In the genomic region with DNA sequence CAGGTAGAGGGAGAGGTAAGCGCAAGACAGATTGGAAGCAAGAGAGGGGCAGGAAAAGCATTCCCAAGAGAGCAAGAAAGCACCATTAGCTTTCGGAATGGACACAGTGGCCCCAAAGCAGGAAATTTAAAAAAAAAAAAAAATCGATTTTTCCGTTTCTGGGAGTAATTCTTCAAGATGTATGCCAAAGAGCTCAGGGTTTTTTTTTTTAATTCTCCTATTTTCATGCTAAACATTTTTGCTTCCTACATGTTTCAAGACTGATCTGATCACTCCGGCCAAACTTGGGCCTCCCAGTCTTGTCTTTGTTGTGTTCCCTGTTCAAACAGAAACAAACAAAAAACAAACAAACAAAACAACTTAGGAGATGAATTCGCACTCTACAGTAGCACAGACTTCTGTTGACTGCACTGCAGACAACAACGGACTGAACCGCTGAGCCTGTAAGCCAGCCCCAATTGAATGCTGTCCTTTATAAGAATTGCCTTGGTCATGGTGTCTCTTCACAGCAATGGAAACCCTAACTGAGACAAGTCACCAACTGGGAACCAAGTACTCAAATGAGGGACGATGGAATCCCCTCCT, we compare ENCODE assay signal across 8 mouse cellular contexts. TPM values are rescaled to one million over a fixed set of nuclear protein-coding genes. Genes with fewer than 3 reads are reported as not detected.
DNase-seq lines count a peak whose midpoint lies in the region; ATAC-seq and TF ChIP-seq lines count a peak whose summit lies in the region.

No protein-coding gene starts in this region.

- H3K9me3 ChIP-seq in heart, postnatal 0 days (replicated peaks; ENCODE audit: control insufficient read depth, low read length), result no peaks in the 10 kb centered on the region
- H3K9me3 ChIP-seq in G1E (replicated peaks), result no peaks in the 10 kb centered on the region
- H3K9me3 ChIP-seq in midbrain, embryonic 10.5 days (replicated peaks), result no peaks in the 10 kb centered on the region

- no peaks in the 10 kb centered on the region for H3K27me3 ChIP-seq in heart, postnatal 0 days (ENCODE audit: control insufficient read depth, insufficient read depth, low read length)
- no peaks in the 10 kb centered on the region for H3K27me3 ChIP-seq in G1E (ENCODE audit: insufficient read depth, low read length)
- no peaks in the 10 kb centered on the region for H3K27me3 ChIP-seq in midbrain, embryonic 10.5 days (ENCODE audit: low read depth, poor library complexity, severe bottlenecking)

- H3K4me3 ChIP-seq in heart, postnatal 0 days (ENCODE audit: low read depth, low read length), result peak overlapping the region; percentile 84
- peak overlapping the region; percentile 97 for H3K4me3 ChIP-seq in G1E (ENCODE audit: low read depth, low read length)
- H3K4me3 ChIP-seq in midbrain, embryonic 10.5 days, result peak overlapping the region; percentile 78

- no peak for TF ChIP-seq EP300 in heart, postnatal 0 days (IDR thresholded peaks at IDR 0.05; ENCODE audit: low read depth)

- no peak for DNase-seq in heart, postnatal 0 days (ENCODE audit: low spot score)
- no peak for DNase-seq in heart, adult 9 months (ENCODE audit: low spot score in 2 of 2)
- DNase-seq in G1E (ENCODE audit: low spot score), result no peak
- DNase-seq in gonadal fat pad, adult 2 months (ENCODE audit: low read depth), result peak; percentile 14
- no peak for DNase-seq in midbrain, embryonic 10.5 days (ENCODE audit: low spot score)
- no peak for DNase-seq in thymus, postnatal 10 days (ENCODE audit: low spot score in 2 of 2)

- H3K36me3 ChIP-seq in heart, postnatal 0 days (replicated peaks; ENCODE audit: control insufficient read depth, insufficient read depth, low read length), result no peaks in the 10 kb centered on the region
- peaks cover 51% of the 10 kb centered on the region for H3K36me3 ChIP-seq in G1E (replicated peaks)
- H3K36me3 ChIP-seq in midbrain, embryonic 10.5 days, result no peaks in the 10 kb centered on the region; the same call in 1 of the 2 replicates

- TF ChIP-seq CTCF in heart, postnatal 0 days (IDR thresholded peaks at IDR 0.05; ENCODE audit: low read depth), result no peak
- no peak for TF ChIP-seq CTCF in G1E (IDR thresholded peaks at IDR 0.05; ENCODE audit: low read depth, low read length)

- peak overlapping the region; percentile 68 for H3K27ac ChIP-seq in heart, postnatal 0 days (ENCODE audit: low read depth)
- H3K27ac ChIP-seq in midbrain, embryonic 10.5 days (replicated peaks), result peak overlapping the region; percentile 88

- H3K9ac ChIP-seq in heart, postnatal 0 days (replicated peaks; ENCODE audit: low read depth, low read length), result peak overlapping the region; percentile 68; the same call in 1 of the 2 replicates

- H3K4me2 ChIP-seq in heart, postnatal 0 days (ENCODE audit: low read depth, low read length), result peak overlapping the region; percentile 74

- WGBS in heart, postnatal 0 days, result 43% methylated on average over 9 of the region's 9 CpGs
- 46% methylated on average over 9 of the region's 9 CpGs for WGBS in midbrain, embryonic 10.5 days

- peaks cover 5% of the 10 kb centered on the region; the same call in 1 of the 2 replicates for H3K4me1 ChIP-seq in heart, postnatal 0 days (ENCODE audit: control insufficient read depth, insufficient read depth)
- H3K4me1 ChIP-seq in G1E (ENCODE audit: insufficient read depth, low read depth, low read length), result peaks cover 26% of the 10 kb centered on the region
- H3K4me1 ChIP-seq in midbrain, embryonic 10.5 days, result peaks cover 11% of the 10 kb centered on the region

- no peak for ATAC-seq in heart, postnatal 0 days (ENCODE audit: insufficient read depth, low read depth)
- ATAC-seq in G1E (ENCODE audit: extremely low read depth, insufficient number of reproducible peaks, low FRiP score, poor library complexity, severe bottlenecking), result no peak
- ATAC-seq in megakaryocyte-erythroid progenitor cell, adult 5-6 weeks (replicated peaks; ENCODE audit: low FRiP score, low TSS enrichment, poor library complexity, severe bottlenecking), result no peak
- no peak for ATAC-seq in granulocyte monocyte progenitor cell, adult 5-6 weeks (replicated peaks; ENCODE audit: poor library complexity, severe bottlenecking)

RNA-seq across cellular contexts. Expression of a gene that starts 0.7 kb away (rescaled TPM):
- total RNA-seq in heart, postnatal 0 days (2014; rRNA removed; ENCODE audit: low replicate concordance), result 5.1 and 5.5 TPM in 2 replicates
- 3.2 and 3.5 TPM in 2 replicates for polyA plus RNA-seq in heart, postnatal 0 days (2015; fragmentation: Nextera tagmentation; extraction: Ambion mirVana)
- 10.4 and 15.5 TPM in 2 replicates for total RNA-seq in G1E (2014; fragmentation: Nextera tagmentation)
- total RNA-seq in G1E (2017), result 14.5 and 15.0 TPM in 2 replicates
- polyA plus RNA-seq in G1E (2012), result 6.2 and 7.9 TPM in 2 replicates
- 8.1 and 8.7 TPM in 2 replicates for polyA plus RNA-seq in gonadal fat pad, adult 2 months (2012; rRNA removed)
- 2.4 and 3.3 TPM in 2 replicates for polyA plus RNA-seq in midbrain, embryonic 10.5 days (2016; fragmentation: Nextera tagmentation; extraction: Ambion mirVana)
- 4.0 and 5.4 TPM in 2 replicates for total RNA-seq in megakaryocyte-erythroid progenitor cell, adult 5-6 weeks (2014; fragmentation: Nextera tagmentation)
- 11.0 and 17.1 TPM in 2 replicates for total RNA-seq in megakaryocyte-erythroid progenitor cell, adult 5-6 weeks (2017)
- 20.8 and 26.3 TPM in 2 replicates for total RNA-seq in granulocyte monocyte progenitor cell, adult 5-6 weeks (2014; fragmentation: Nextera tagmentation)
- total RNA-seq in granulocyte monocyte progenitor cell, adult 5-6 weeks (2017), result 20.9 and 22.9 TPM in 2 replicates

RNA-seq across cellular contexts. Expression of a gene that starts 0.8 kb away (rescaled TPM):
- 1.1 and 8.0 TPM in 2 replicates for total RNA-seq in heart, postnatal 0 days (2014; rRNA removed; ENCODE audit: low replicate concordance)
- polyA plus RNA-seq in heart, postnatal 0 days (2015; fragmentation: Nextera tagmentation; extraction: Ambion mirVana), result 2.7 and 2.9 TPM in 2 replicates
- total RNA-seq in G1E (2014; fragmentation: Nextera tagmentation) (19.2 and 20.0 TPM in 2 replicates), G1E (2017) (11.6 and 11.7 TPM in 2 replicates)
- polyA plus RNA-seq in G1E (2012), result 4.9 and 5.6 TPM in 2 replicates
- 2.1 and 2.8 TPM in 2 replicates for polyA plus RNA-seq in gonadal fat pad, adult 2 months (2012; rRNA removed)
- polyA plus RNA-seq in midbrain, embryonic 10.5 days (2016; fragmentation: Nextera tagmentation; extraction: Ambion mirVana), result 8.8 and 9.0 TPM in 2 replicates
- 13.2 TPM in 2 replicates for total RNA-seq in megakaryocyte-erythroid progenitor cell, adult 5-6 weeks (2014; fragmentation: Nextera tagmentation)
- 14.0 and 17.3 TPM in 2 replicates for total RNA-seq in megakaryocyte-erythroid progenitor cell, adult 5-6 weeks (2017)
- 14.8 and 19.8 TPM in 2 replicates for total RNA-seq in granulocyte monocyte progenitor cell, adult 5-6 weeks (2014; fragmentation: Nextera tagmentation)
- total RNA-seq in granulocyte monocyte progenitor cell, adult 5-6 weeks (2017), result 14.1 and 18.4 TPM in 2 replicates

RNA-seq across cellular contexts. Expression of a gene that starts 45.5 kb away (rescaled TPM):
- 12.8 and 26.0 TPM in 2 replicates for total RNA-seq in heart, postnatal 0 days (2014; rRNA removed; ENCODE audit: low replicate concordance)
- 28.3 and 30.7 TPM in 2 replicates for polyA plus RNA-seq in heart, postnatal 0 days (2015; fragmentation: Nextera tagmentation; extraction: Ambion mirVana)
- total RNA-seq in G1E (2014; fragmentation: Nextera tagmentation) (45.6 and 47.5 TPM in 2 replicates), G1E (2017) (25.4 and 28.9 TPM in 2 replicates)
- 3.9 and 6.6 TPM in 2 replicates for polyA plus RNA-seq in G1E (2012)
- polyA plus RNA-seq in gonadal fat pad, adult 2 months (2012; rRNA removed), result 43.3 and 48.5 TPM in 2 replicates
- polyA plus RNA-seq in midbrain, embryonic 10.5 days (2016; fragmentation: Nextera tagmentation; extraction: Ambion mirVana), result 91.0 and 104 TPM in 2 replicates
- total RNA-seq in megakaryocyte-erythroid progenitor cell, adult 5-6 weeks (2014; fragmentation: Nextera tagmentation), result 18.4 and 24.8 TPM in 2 replicates
- 23.7 and 29.5 TPM in 2 replicates for total RNA-seq in megakaryocyte-erythroid progenitor cell, adult 5-6 weeks (2017)
- total RNA-seq in granulocyte monocyte progenitor cell, adult 5-6 weeks (2014; fragmentation: Nextera tagmentation), result 27.7 and 37.0 TPM in 2 replicates
- total RNA-seq in granulocyte monocyte progenitor cell, adult 5-6 weeks (2017), result 26.0 and 34.6 TPM in 2 replicates
